Mouse (Mus musculus): ENCODE results near the gene Fhod1. TPM values are rescaled to one million over a fixed set of nuclear protein-coding genes. Genes with fewer than 3 reads are reported as not detected.

Fhod1 gene
- polyA plus RNA-seq, 1 experiment, result 19.0 TPM

- peaks cover 9% of the 10 kb centered on the region for H3K36me3 ChIP-seq (ENCODE audit: control insufficient read depth, insufficient read depth)
- TF ChIP-seq MAX (IDR thresholded peaks at IDR 0.05; ENCODE audit: low read depth), result no peak
- no peak for TF ChIP-seq TCF3 (IDR thresholded peaks at IDR 0.05; ENCODE audit: insufficient read length, low read depth)
- TF ChIP-seq MYOG (IDR thresholded peaks at IDR 0.05; ENCODE audit: control insufficient read depth in 1 of 3, insufficient read depth in 1 of 3, insufficient read length in 2 of 3, low read depth in 2 of 3), result no peak
- TF ChIP-seq CEBPB (IDR thresholded peaks at IDR 0.05; ENCODE audit: insufficient read depth, poor library complexity, severe bottlenecking), result no peak
- no peak for TF ChIP-seq MYOD1 (IDR thresholded peaks at IDR 0.05; ENCODE audit: control insufficient read depth in 1 of 3, insufficient read length in 2 of 3, low read depth in 2 of 3)
- no peak for TF ChIP-seq POLR2AphosphoS2 (IDR thresholded peaks at IDR 0.05; ENCODE audit: insufficient read length, low read depth)
- TF ChIP-seq POLR2A (IDR thresholded peaks at IDR 0.05; ENCODE audit: insufficient read length, low read depth), result no peak
- TF ChIP-seq USF1 (IDR thresholded peaks at IDR 0.05; ENCODE audit: low read depth), result no peak
- no peak for TF ChIP-seq E2F4 (IDR thresholded peaks at IDR 0.05; ENCODE audit: insufficient read depth)
- peaks cover 72% of the 10 kb centered on the region for H3K79me2 ChIP-seq (ENCODE audit: control insufficient read depth, insufficient read depth)
- peak overlapping the region; percentile 94 for H3K4me3 ChIP-seq
- H3K27me3 ChIP-seq (ENCODE audit: control insufficient read depth, insufficient read depth, insufficient read length), result no peaks in the 10 kb centered on the region
- H3ac ChIP-seq (ENCODE audit: control insufficient read depth, insufficient read length), result no peak overlapping the region
- peak overlapping the region; percentile 92 for H3K4me2 ChIP-seq (ENCODE audit: low read depth)
These were observed 3.8 kb downstream of the Fhod1 start for GRCm38 (mm10) chr8:105343791-105344574.

GRCm38 (mm10) chr8:105342768-105343167 lies 5.0 kb downstream of the Fhod1 start:
- no peak overlapping the region for H3K4me3 ChIP-seq
- no peak overlapping the region for H3K4me2 ChIP-seq (ENCODE audit: low read depth)
- H3K27me3 ChIP-seq (ENCODE audit: control insufficient read depth, insufficient read depth, insufficient read length), result no peaks in the 10 kb centered on the region
- TF ChIP-seq MYOD1 (IDR thresholded peaks at IDR 0.05; ENCODE audit: control insufficient read depth in 1 of 3, insufficient read length in 2 of 3, low read depth in 2 of 3) (no peak), TCF3 (IDR thresholded peaks at IDR 0.05; ENCODE audit: insufficient read length, low read depth) (no peak), CEBPB (IDR thresholded peaks at IDR 0.05; ENCODE audit: insufficient read depth, poor library complexity, severe bottlenecking) (no peak), MAX (IDR thresholded peaks at IDR 0.05; ENCODE audit: low read depth) (no peak), REST (IDR thresholded peaks at IDR 0.05; ENCODE audit: insufficient read depth, insufficient read length) (no peak), E2F4 (IDR thresholded peaks at IDR 0.05; ENCODE audit: insufficient read depth) (no peak), TCF12 (IDR thresholded peaks at IDR 0.05; ENCODE audit: insufficient read depth, poor library complexity, severe bottlenecking) (no peak), SRF (IDR thresholded peaks at IDR 0.05; ENCODE audit: control insufficient read depth, insufficient read length, low read depth) (no peak), MYOG (IDR thresholded peaks at IDR 0.05; ENCODE audit: control insufficient read depth in 1 of 3, insufficient read depth in 1 of 3, insufficient read length in 2 of 3, low read depth in 2 of 3) (no peak), USF1 (IDR thresholded peaks at IDR 0.05; ENCODE audit: low read depth) (no peak), POLR2AphosphoS2 (IDR thresholded peaks at IDR 0.05; ENCODE audit: insufficient read length, low read depth) (no peak), POLR2A (IDR thresholded peaks at IDR 0.05; ENCODE audit: insufficient read length, low read depth) (no peak)
- no peak overlapping the region for H3ac ChIP-seq (ENCODE audit: control insufficient read depth, insufficient read length)
- H3K36me3 ChIP-seq (ENCODE audit: control insufficient read depth, insufficient read depth), result peaks cover 17% of the 10 kb centered on the region
- peaks cover 66% of the 10 kb centered on the region for H3K79me2 ChIP-seq (ENCODE audit: control insufficient read depth, insufficient read depth)

GRCm38 (mm10) chr8:105341399-105341798 lies 6.4 kb downstream of the Fhod1 start:
- Histone ChIP-seq H3ac (ENCODE audit: control insufficient read depth, insufficient read length) (no peak overlapping the region), H3K4me3 (no peak overlapping the region), H3K27me3 (ENCODE audit: control insufficient read depth, insufficient read depth, insufficient read length) (no peaks in the 10 kb centered on the region), H3K79me2 (ENCODE audit: control insufficient read depth, insufficient read depth) (peaks cover 55% of the 10 kb centered on the region), H3K4me2 (ENCODE audit: low read depth) (no peak overlapping the region), H3K36me3 (ENCODE audit: control insufficient read depth, insufficient read depth) (peaks cover 31% of the 10 kb centered on the region)
- no peak for TF ChIP-seq MYOD1 (IDR thresholded peaks at IDR 0.05; ENCODE audit: control insufficient read depth in 1 of 3, insufficient read length in 2 of 3, low read depth in 2 of 3)
- TF ChIP-seq CEBPB (IDR thresholded peaks at IDR 0.05; ENCODE audit: insufficient read depth, poor library complexity, severe bottlenecking), result no peak
- TF ChIP-seq SRF (IDR thresholded peaks at IDR 0.05; ENCODE audit: control insufficient read depth, insufficient read length, low read depth), result no peak
- no peak for TF ChIP-seq E2F4 (IDR thresholded peaks at IDR 0.05; ENCODE audit: insufficient read depth)
- TF ChIP-seq MAX (IDR thresholded peaks at IDR 0.05; ENCODE audit: low read depth), result no peak
- no peak for TF ChIP-seq POLR2A (IDR thresholded peaks at IDR 0.05; ENCODE audit: insufficient read length, low read depth)
- TF ChIP-seq POLR2AphosphoS2 (IDR thresholded peaks at IDR 0.05; ENCODE audit: insufficient read length, low read depth), result no peak
- no peak for TF ChIP-seq MYOG (IDR thresholded peaks at IDR 0.05; ENCODE audit: control insufficient read depth in 1 of 3, insufficient read depth in 1 of 3, insufficient read length in 2 of 3, low read depth in 2 of 3)
- no peak for TF ChIP-seq USF1 (IDR thresholded peaks at IDR 0.05; ENCODE audit: low read depth)
- no peak for TF ChIP-seq TCF3 (IDR thresholded peaks at IDR 0.05; ENCODE audit: insufficient read length, low read depth)

GRCm38 (mm10) chr8:105339886-105340635 lies 7.7 kb downstream of the Fhod1 start:
- H3K4me2 ChIP-seq (ENCODE audit: low read depth), result no peak overlapping the region
- TF ChIP-seq SRF (IDR thresholded peaks at IDR 0.05; ENCODE audit: control insufficient read depth, insufficient read length, low read depth) (no peak), MYOG (IDR thresholded peaks at IDR 0.05; ENCODE audit: control insufficient read depth in 1 of 3, insufficient read depth in 1 of 3, insufficient read length in 2 of 3, low read depth in 2 of 3) (no peak), USF1 (IDR thresholded peaks at IDR 0.05; ENCODE audit: low read depth) (no peak), TCF3 (IDR thresholded peaks at IDR 0.05; ENCODE audit: insufficient read length, low read depth) (no peak), TCF12 (IDR thresholded peaks at IDR 0.05; ENCODE audit: insufficient read depth, poor library complexity, severe bottlenecking) (no peak), REST (IDR thresholded peaks at IDR 0.05; ENCODE audit: insufficient read depth, insufficient read length) (no peak), POLR2AphosphoS2 (IDR thresholded peaks at IDR 0.05; ENCODE audit: insufficient read length, low read depth) (no peak), MAX (IDR thresholded peaks at IDR 0.05; ENCODE audit: low read depth) (no peak), MYOD1 (IDR thresholded peaks at IDR 0.05; ENCODE audit: control insufficient read depth in 1 of 3, insufficient read length in 2 of 3, low read depth in 2 of 3) (no peak), CEBPB (IDR thresholded peaks at IDR 0.05; ENCODE audit: insufficient read depth, poor library complexity, severe bottlenecking) (no peak), POLR2A (IDR thresholded peaks at IDR 0.05; ENCODE audit: insufficient read length, low read depth) (no peak), E2F4 (IDR thresholded peaks at IDR 0.05; ENCODE audit: insufficient read depth) (no peak)
- no peaks in the 10 kb centered on the region for H3K27me3 ChIP-seq (ENCODE audit: control insufficient read depth, insufficient read depth, insufficient read length)
- peaks cover 50% of the 10 kb centered on the region for H3K79me2 ChIP-seq (ENCODE audit: control insufficient read depth, insufficient read depth)
- peaks cover 40% of the 10 kb centered on the region for H3K36me3 ChIP-seq (ENCODE audit: control insufficient read depth, insufficient read depth)
- no peak overlapping the region for H3ac ChIP-seq (ENCODE audit: control insufficient read depth, insufficient read length)
- no peak overlapping the region for H3K4me3 ChIP-seq
